Mouse (Mus musculus): Measurements from ENCODE around the gene Ncs1. TPM values are rescaled to one million over a fixed set of nuclear protein-coding genes. Genes with fewer than 3 reads are reported as not detected.

Ncs1 gene
- polyA plus RNA-seq, 1 experiment = 2.5 TPM

GRCm38 (mm10) chr2:31255952-31256938, 10.6 kb downstream of the Ncs1 start:
- Histone ChIP-seq H3K4me1 (ENCODE audit: control insufficient read depth, insufficient read depth, low read length) (0 out of 2 replicates have a peak, but pooled peaks cover 3% of the 10 kb centered on the region), H3K4me3 (replicated peaks; ENCODE audit: extremely low read depth, low read depth, low read length) (no peak overlapping the region)
- no peak for DNase-seq
- no peak for TF ChIP-seq POLR2A (IDR thresholded peaks at IDR 0.05; ENCODE audit: borderline replicate concordance, extremely low read depth, low read depth, low read length)
- TF ChIP-seq CTCF (IDR thresholded peaks at IDR 0.05; ENCODE audit: insufficient read depth, low read length) = peak; percentile 36
- WGBS = 21% methylated on average over 21 of the region's 21 CpGs

DNA sequence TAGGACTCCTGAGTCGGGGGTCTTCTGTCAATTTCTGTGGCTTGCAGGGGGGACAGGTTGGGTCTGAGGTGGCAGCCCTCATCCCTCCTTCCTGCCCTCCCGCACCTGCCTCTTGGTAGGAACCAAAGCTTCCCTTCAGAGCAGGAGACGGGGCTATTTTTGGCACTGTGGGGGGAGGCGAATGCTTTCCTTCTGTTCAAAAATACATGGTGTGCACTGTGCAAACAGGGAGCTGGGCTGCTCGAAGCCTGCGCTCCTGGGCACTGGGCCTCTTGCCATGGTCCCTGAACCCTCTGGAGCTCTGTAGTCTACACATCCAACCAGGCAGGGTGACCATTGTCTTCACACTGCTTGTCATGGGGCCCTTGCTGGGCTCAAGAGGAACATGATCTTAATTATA, 11.5 kb downstream of the Ncs1 start:
- Histone ChIP-seq H3K4me3 (replicated peaks; ENCODE audit: extremely low read depth, low read depth, low read length) (no peak overlapping the region), H3K4me1 (ENCODE audit: control insufficient read depth, insufficient read depth, low read length) (0 out of 2 replicates have a peak, but pooled peaks cover 3% of the 10 kb centered on the region)
- DNase-seq = no peak
- TF ChIP-seq CTCF (IDR thresholded peaks at IDR 0.05; ENCODE audit: insufficient read depth, low read length) (no peak), POLR2A (IDR thresholded peaks at IDR 0.05; ENCODE audit: borderline replicate concordance, extremely low read depth, low read depth, low read length) (no peak)
- WGBS = 35% methylated on average over 6 of the region's 6 CpGs

GRCm38 (mm10) chr2:31258609-31259366, 13.2 kb downstream of the Ncs1 start:
- Histone ChIP-seq H3K4me1 (ENCODE audit: control insufficient read depth, insufficient read depth, low read length) (0 out of 2 replicates have a peak, but pooled peaks cover 3% of the 10 kb centered on the region), H3K4me3 (replicated peaks; ENCODE audit: extremely low read depth, low read depth, low read length) (peak overlapping the region; percentile 71)
- WGBS = 15% methylated on average over 22 of the region's 22 CpGs
- TF ChIP-seq CTCF (IDR thresholded peaks at IDR 0.05; ENCODE audit: insufficient read depth, low read length) = no peak
- no peak for TF ChIP-seq POLR2A (IDR thresholded peaks at IDR 0.05; ENCODE audit: borderline replicate concordance, extremely low read depth, low read depth, low read length)
- peak; percentile 74 for DNase-seq

DNA sequence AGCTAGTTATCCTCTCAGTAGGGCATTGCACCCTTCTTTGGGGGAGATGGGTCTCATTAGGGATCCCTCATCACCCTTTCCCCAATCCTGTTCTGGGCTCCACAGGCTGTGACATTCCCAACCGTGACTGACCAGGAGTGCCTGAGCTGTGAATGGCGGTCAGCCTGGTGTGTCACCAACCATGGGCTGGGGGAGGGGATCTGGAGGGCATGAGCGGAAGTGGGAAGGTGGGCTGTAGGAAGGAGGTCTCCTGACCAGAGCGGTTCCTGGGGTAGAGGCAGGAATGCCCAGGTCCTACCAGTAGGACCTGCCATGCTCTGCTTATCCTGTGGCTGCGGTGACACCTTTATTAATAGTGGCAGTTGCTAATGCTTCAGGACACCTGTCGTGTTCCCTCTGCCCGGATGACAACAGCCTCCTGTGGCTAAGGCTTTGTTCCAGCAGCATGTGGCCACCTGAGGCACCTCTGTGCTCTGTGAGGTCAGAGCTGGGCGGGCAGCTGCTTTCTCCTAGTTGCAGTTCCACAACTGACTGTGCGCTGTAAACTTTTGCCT, 13.8 kb downstream of the Ncs1 start:
- DNase-seq = no peak
- WGBS = 44% methylated on average over 9 of the region's 9 CpGs
- Histone ChIP-seq H3K4me1 (ENCODE audit: control insufficient read depth, insufficient read depth, low read length) (0 out of 2 replicates have a peak, but pooled peaks cover 3% of the 10 kb centered on the region), H3K4me3 (replicated peaks; ENCODE audit: extremely low read depth, low read depth, low read length) (peak overlapping the region; percentile 71)
- TF ChIP-seq POLR2A (IDR thresholded peaks at IDR 0.05; ENCODE audit: borderline replicate concordance, extremely low read depth, low read depth, low read length) (no peak), CTCF (IDR thresholded peaks at IDR 0.05; ENCODE audit: insufficient read depth, low read length) (no peak)

DNA sequence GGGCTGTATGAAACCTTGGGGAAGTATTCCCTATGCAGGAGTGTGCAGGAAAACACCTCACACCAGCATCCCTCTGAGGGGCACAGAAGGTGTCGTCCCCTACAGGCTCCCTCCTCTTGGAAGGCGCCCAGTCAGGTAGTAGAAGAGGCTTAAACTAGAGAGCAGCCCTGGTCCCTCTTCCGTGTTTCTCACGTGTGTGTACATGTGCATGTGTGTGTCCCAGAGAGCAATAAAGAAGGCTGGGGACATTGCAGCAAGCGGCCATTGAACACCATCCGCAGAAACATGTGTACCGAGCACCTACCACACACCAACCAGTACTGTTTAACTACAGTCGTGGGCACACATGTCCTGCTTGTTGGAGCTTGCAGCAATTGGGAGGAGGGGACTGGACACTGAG, 14.9 kb downstream of the Ncs1 start:
- TF ChIP-seq CTCF (IDR thresholded peaks at IDR 0.05; ENCODE audit: insufficient read depth, low read length) (no peak), POLR2A (IDR thresholded peaks at IDR 0.05; ENCODE audit: borderline replicate concordance, extremely low read depth, low read depth, low read length) (no peak)
- 0 out of 2 replicates have a peak, but pooled peaks cover 3% of the 10 kb centered on the region for H3K4me1 ChIP-seq (ENCODE audit: control insufficient read depth, insufficient read depth, low read length)
- WGBS = 83% methylated on average over 8 of the region's 8 CpGs
- no peak for DNase-seq
- no peak overlapping the region for H3K4me3 ChIP-seq (replicated peaks; ENCODE audit: extremely low read depth, low read depth, low read length)

DNA sequence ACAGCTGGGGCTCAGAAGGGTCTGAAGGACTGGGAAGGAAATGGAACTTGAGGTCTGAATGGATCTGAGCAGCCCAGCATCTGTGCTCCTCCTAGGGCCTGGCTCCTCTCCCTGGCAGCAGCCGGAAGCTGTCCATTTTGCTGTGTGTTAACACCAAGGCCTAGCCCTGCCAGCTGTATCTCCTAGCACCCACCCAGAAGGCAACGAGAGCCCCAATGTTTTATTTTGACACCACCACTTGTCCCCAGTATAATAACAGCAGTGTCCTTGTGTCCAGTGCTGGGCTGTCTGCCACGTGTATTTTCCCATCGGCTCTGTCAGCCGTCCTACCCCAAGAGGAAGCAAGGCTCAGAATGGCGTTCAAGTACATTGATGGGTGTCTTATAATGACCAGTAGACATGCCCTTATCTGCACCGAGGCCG, 17.4 kb downstream of the Ncs1 start:
- TF ChIP-seq POLR2A (IDR thresholded peaks at IDR 0.05; ENCODE audit: borderline replicate concordance, extremely low read depth, low read depth, low read length) (no peak), CTCF (IDR thresholded peaks at IDR 0.05; ENCODE audit: insufficient read depth, low read length) (no peak)
- 57% methylated on average over 8 of the region's 8 CpGs for WGBS
- DNase-seq = no peak

DNA sequence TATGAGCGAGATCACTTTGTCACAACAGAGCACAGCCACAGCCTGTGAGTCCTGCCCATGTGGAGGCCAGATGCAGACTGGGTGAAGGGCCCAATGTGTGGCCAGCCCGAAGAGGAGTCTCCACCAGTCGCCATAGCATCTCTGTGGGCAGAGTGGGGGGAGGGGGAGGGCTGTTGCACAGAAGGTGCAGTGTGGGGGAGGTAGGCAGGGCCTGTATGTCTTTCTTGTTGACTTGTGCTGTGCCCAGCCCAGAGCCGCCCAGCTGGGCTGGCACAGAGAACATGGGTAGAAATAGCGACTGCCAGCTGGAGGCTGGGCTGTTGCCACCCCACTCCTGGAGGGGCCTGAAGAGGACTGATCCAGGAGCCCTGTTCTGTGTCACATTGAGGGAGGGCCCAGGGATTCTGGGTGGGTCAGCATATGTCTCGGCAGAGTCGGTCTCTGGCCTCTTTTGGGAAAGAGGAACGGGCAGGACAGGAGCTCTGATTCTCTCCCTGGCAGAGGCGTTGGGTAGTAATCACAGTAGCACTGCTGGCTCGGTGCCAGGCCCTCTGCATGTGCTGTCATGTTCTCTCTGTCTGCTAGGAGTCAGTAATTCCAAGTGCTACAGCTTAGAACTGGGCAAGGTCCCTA, 18.2 kb downstream of the Ncs1 start:
- WGBS = 40% methylated on average over 10 of the region's 10 CpGs
- DNase-seq = peak; percentile 17
- TF ChIP-seq CTCF (IDR thresholded peaks at IDR 0.05; ENCODE audit: insufficient read depth, low read length) (no peak), POLR2A (IDR thresholded peaks at IDR 0.05; ENCODE audit: borderline replicate concordance, extremely low read depth, low read depth, low read length) (no peak)
- Histone ChIP-seq H3K4me1 (ENCODE audit: control insufficient read depth, insufficient read depth, low read length) (no peaks in the 10 kb centered on the region), H3K4me3 (replicated peaks; ENCODE audit: extremely low read depth, low read depth, low read length) (no peak overlapping the region)

More for the DNA sequence above, 17.4 kb downstream of the Ncs1 start:
- no peak overlapping the region for H3K4me3 ChIP-seq (replicated peaks; ENCODE audit: extremely low read depth, low read depth, low read length)
- 0 out of 2 replicates have a peak, but pooled peaks cover 3% of the 10 kb centered on the region for H3K4me1 ChIP-seq (ENCODE audit: control insufficient read depth, insufficient read depth, low read length)

- TF ChIP-seq CTCF (IDR thresholded peaks at IDR 0.05; ENCODE audit: insufficient read depth, low read length) = no peak
- no peak for TF ChIP-seq POLR2A (IDR thresholded peaks at IDR 0.05; ENCODE audit: borderline replicate concordance, extremely low read depth, low read depth, low read length)
- DNase-seq = no peak
- H3K4me3 ChIP-seq (replicated peaks; ENCODE audit: extremely low read depth, low read depth, low read length) = no peak overlapping the region
- no peaks in the 10 kb centered on the region for H3K4me1 ChIP-seq (ENCODE audit: control insufficient read depth, insufficient read depth, low read length)
- 64% methylated on average over 6 of the region's 6 CpGs for WGBS
Observed at GRCm38 (mm10) chr2:31267447-31267846, 21.8 kb downstream of the Ncs1 start.

All from lung, adult 2 months (tissue).